Mouse (Mus musculus) monocyte, adult 5-6 weeks (primary cell): ENCODE measurements around the gene D13Ertd608e. TPM values are rescaled to one million over a fixed set of nuclear protein-coding genes. Genes with fewer than 3 reads are reported as not detected.
"Not testable (repeated sequence)": the region's sequence is repeated elsewhere in the genome, so short reads cannot be mapped to it uniquely, and the experiment has no call there.

Experiments
- ATAC-seq: fragments of 153-309, 156-312 bp; replicated peaks from 2 replicates; pipeline ENCODE4 v1.8.0; 2017; ENCODE audit warnings: mild to moderate bottlenecking; ENCODE audit not compliant: low TSS enrichment, insufficient number of reproducible peaks, severe bottlenecking, poor library complexity, low FRiP score
- total RNA-seq: library from RNA; stranded (forward); fragments of 200-1000, 200-491, 200-594 nt; gene quantifications from 3 replicates; pipeline ENCODE4 v1.2.3, GENCODE M21; 2017

D13Ertd608e gene
- total RNA-seq, 1 experiment from 2014 or later: not detected

- ATAC-seq: not testable (repeated sequence)
Measured at GRCm38 (mm10) chr13:119886896-119887295, 51.1 kb downstream of the D13Ertd608e start.

- ATAC-seq: not testable (repeated sequence)
Measured at GRCm38 (mm10) chr13:119894685-119895084, 58.9 kb downstream of the D13Ertd608e start, which contains the start of gene Tcstv1. Tcstv1 (minus strand) TSS chr13:119894785.

Other genes with a start within 250 kb of the D13Ertd608e start
- not detected in 3 replicates for gene Ccl28, start 212.2 kb upstream of the D13Ertd608e start, total RNA-seq
- 42.9 to 60.0 TPM (median 53.2 TPM) in 3 replicates for gene Hmgcs1, start 145.6 kb upstream of the D13Ertd608e start, total RNA-seq
- gene Nim1k, start 80.1 kb upstream of the D13Ertd608e start, total RNA-seq: 0.10 TPM in 2 of 3 replicates, not detected in the other
- 68.4 to 81.1 TPM (median 71.3 TPM) in 3 replicates for gene Zfp131, start 45.1 kb upstream of the D13Ertd608e start, total RNA-seq
- gene AF067063, start 5.8 kb upstream of the D13Ertd608e start, total RNA-seq: not detected in 3 replicates
- gene Tcstv1, start 58.8 kb downstream of the D13Ertd608e start, total RNA-seq: not detected in 3 replicates
- gene Gm21761, start 93.3 kb downstream of the D13Ertd608e start, total RNA-seq: not detected in 3 replicates
- not detected in 3 replicates for gene B020031M17Rik, start 114.8 kb downstream of the D13Ertd608e start, total RNA-seq
- 4.4 TPM in 1 of 3 replicates, not detected in the others for gene Gm36079, start 191.0 kb downstream of the D13Ertd608e start, total RNA-seq
- gene Gm21188, start 216.2 kb downstream of the D13Ertd608e start, total RNA-seq: 136 to 183 TPM (median 179 TPM) in 3 replicates